Mouse (Mus musculus) heart, adult 9 months (tissue): Measurements from ENCODE around the gene Smarce1.
A peak's percentile ranks its signal among the peaks of the same experiment; 100 is the strongest.

Source experiments
- DNase-seq, 2 experiments: peaks; one replicate each; pipeline ENCODE4 v3.0.0; 2022; ENCODE audit warnings: low spot score in 2 of 2

Smarce1 gene

DNA sequence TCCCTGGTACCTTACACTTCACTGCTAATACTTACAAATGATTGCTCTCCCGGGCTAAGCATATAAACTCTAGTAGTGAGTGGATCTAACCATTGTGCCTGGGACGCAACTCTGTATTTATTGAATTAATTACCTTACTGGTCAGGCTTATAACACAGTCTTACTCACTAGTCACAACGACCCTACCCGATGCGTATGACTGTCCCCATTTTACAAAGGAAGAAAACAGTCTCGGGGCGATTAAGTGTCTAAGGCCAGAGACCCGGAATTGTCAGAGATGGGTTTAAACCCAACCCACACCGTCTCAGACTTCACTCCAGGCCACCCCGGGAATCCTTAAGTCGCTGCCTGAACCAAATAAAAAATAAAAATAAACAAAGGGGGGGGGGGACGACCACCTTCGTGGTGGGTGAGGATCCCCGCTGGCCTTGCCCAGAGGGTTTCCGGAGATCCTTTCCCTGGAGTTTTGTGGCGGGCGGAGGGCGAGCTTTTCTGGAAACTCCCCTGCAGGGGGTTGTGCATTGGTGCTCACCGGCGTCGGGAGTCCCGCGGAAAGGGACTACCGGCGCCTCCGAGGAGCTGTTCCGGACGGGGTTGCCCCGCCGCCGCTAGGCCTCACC, 1.1 kb downstream of the Smarce1 start:
- no peak for DNase-seq

GRCm38 (mm10) chr11:99226298-99226697, 4.5 kb downstream of the Smarce1 start:
- no peak for DNase-seq

GRCm38 (mm10) chr11:99223310-99223709, 7.5 kb downstream of the Smarce1 start:
- no peak for DNase-seq

- DNase-seq, result no peak
These were observed 9.0 kb downstream of the Smarce1 start for GRCm38 (mm10) chr11:99221811-99222210.

- no peak for DNase-seq
These were observed 13.4 kb downstream of the Smarce1 start for GRCm38 (mm10) chr11:99217248-99217986.

DNA sequence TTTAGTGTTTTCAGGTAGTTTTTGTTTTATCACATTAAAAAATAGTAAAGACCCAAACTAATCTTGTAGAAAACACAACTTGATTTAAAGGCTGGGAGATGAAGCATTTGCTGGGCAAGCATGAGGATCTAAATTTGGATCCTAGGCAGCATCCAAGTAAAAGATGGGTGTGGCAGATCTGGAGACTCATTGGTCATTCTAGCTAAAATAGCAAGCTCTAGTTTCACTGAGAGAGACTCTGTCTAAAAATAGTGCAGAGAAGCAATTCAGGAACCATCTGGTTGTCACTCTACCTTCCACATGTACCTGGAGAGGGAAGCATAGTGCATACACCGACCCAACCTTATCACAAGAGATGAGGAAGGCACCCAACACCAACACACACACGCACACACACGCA, 14.6 kb downstream of the Smarce1 start:
- peak; percentile 42 to 50 for DNase-seq

DNA sequence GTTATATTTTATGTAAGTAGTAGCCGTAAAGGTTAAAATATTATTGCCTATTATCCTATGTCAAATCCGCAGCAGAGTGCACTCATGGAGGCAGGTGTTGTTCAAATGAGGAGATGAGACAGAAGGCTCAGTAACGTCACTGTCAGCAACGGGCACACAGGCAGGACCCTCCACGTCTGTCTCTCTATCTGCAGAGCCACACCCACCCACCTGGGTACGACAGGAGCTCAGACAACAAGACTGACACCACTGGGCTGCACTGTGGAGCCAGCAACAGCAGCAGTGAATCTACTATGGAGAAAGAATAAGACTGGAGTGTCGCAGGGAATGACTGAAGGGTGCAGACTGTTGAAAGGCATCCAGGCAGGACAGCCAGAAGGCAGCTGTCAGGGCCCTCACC, 18.1 kb downstream of the Smarce1 start:
- DNase-seq, result no peak

DNA sequence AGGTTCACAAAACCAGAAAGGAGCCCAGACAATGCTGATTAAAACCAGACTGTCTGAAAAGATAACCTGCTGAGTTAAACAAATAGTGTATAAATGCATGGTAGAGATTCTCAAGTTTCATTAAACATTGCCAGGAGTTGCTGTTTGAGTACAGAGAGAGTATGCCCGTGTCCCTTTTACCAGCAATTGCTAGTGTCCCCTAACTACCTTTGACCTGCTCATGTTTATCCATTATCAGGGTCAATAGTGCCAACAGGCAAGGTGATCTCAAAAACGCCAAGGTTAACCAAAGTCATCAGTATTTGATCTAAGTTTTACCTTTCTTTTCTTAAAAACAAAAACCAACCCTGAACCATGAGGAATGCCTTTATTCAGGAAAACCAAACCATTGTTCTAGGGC, 18.9 kb downstream of the Smarce1 start:
- DNase-seq, result no peak

DNA sequence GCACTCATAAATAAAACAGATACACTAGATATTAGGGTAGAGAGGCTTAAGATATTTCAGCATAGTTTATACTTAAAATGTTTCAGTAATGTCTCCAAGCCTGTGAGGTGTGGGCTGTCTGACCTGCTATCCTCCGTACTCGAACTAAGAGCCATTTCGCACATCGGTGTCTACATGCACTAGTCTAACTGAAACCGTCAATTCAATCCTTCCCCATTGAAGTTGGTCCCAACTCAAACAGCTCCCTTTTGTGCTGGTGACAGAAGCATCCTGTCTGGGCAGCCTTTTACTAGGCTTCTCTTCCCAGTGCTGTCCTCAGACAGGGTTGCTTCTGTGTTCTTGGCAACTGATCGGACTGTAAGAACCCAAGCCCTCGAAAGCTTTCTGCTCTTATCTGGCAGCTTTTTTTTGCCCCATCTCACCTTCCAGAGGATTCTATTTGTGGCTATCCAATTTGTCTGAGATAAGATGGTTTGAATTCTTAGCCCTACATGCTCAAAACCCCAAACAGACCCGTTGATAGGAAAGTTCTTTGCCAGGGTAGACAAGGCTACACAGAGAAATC, 22.6 kb downstream of the Smarce1 start:
- peak; percentile 15 to 35 for DNase-seq

DNA sequence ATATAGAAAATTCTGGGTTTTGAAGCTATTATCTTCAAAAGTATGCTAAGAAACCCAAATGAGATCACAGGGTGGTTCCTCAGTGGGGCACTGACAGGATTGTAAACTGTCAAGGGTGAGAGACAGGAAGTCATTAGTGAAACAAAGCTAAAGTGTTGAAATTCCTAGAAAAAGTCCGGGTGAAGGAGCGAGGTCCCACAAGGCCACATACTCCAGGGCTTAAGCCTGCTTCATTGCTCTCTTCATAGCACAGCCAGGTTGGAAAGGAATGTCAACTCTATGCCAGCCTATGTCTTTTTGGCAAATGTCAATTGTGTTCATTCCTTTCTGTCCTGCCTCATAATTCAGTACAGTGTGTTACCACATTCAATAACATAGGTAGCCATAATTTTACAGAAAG, 23.4 kb downstream of the Smarce1 start:
- no peak for DNase-seq

DNA sequence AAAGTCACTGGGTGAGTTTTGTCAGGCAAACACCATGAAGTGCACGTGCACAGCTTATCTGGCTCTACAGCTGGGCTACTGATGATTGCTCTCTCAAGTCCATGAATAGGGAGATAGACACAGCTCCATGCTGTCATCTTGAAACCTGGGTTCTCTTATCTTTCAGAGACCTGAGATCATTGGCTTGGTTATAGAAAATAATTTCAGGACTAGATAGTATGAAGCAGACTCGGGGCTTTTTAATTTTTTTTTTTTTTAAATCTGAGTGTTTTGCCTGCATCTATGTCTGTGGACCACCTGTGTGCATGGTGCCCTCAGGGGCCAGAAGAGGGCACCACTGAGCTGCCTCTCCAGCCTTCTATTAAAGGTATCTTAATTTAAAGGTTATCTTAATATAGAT, 23.9 kb downstream of the Smarce1 start:
- no peak for DNase-seq

GRCm38 (mm10) chr11:99189154-99189582, 41.6 kb downstream of the Smarce1 start:
- peak; percentile 20 to 39 for DNase-seq

DNA sequence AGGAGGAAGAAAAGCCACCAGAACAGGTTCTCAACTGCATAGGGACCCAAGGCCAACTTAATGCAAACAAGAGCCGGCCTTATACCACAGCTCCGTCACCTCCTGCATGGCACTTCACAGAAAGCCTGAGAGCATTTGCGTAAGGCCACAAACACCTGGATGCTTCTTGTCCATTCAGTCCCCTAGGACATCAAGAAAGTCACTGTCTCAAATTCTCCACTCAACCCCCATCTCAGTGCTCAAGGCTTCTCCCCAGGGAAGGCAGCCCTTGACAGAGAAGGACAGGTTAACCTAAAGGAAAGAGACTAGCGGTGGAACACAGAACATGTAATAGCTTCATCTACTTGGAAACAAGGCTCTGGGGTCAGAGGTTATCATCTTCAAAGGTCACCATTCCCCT, 43.5 kb downstream of the Smarce1 start:
- no peak for DNase-seq

GRCm38 (mm10) chr11:99186836-99187235, 44.0 kb downstream of the Smarce1 start:
- DNase-seq, result no peak

GRCm38 (mm10) chr11:99182575-99182974, 48.2 kb downstream of the Smarce1 start:
- no peak for DNase-seq

- DNase-seq, result no peak
These were observed 50.7 kb downstream of the Smarce1 start for GRCm38 (mm10) chr11:99180071-99180470.

DNA sequence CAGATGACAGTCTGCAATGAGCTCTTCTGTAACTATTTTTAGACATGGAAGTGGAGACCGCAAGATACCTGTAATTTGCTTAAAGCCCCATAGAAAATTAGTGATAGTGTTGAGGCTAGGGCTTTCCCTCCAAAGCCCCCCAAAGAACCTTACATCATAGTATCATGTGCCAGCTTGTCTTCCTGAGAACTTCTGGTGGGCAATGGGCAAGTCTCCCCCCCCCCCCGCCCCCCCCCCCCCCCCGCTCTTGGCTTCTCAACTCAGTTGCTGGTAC, 53.0 kb downstream of the Smarce1 start:
- no peak for DNase-seq

GRCm38 (mm10) chr11:99177054-99177924, 53.5 kb downstream of the Smarce1 start:
- DNase-seq, result no peak

DNA sequence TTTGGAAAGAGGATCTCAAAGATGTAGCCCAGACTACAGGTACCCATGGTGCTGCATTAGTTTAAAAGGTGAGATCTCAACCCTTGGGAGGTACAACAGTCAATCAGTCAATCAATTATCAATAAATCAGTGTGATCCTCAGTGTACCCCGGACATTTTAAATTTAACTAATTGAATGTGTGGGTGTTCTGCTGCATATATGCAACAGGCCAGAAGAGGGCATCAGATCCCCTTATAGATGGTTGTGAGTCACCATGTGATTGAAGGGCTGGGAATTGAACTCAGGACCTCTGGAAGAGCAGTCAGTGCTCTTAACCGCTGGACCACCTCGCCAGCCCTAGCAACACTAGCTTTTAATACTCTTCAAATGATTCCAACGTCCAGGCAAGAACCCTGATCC, 58.8 kb downstream of the Smarce1 start:
- no peak for DNase-seq

DNA sequence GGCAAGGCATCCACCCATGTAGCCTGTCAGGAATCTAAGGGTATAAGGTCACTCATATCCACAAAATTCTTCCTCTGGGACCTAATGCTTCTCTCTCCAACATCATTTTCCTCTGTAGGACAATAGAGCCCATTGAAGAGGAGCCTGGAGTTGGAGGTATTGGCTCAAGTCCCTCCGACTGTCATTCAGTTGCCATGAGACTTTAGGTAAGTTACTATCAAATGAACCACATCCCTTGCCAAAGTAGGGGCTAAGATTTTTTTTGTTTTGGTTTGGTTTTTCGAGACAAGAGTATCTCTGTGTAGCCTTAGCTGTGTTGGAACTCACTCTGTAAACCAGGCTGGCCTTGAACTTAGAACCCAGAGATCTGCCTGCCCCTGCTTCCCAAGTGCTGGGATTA, 59.4 kb downstream of the Smarce1 start:
- no peak for DNase-seq

- no peak for DNase-seq
These were observed 60.1 kb downstream of the Smarce1 start for GRCm38 (mm10) chr11:99170547-99171267.

GRCm38 (mm10) chr11:99170005-99170404, 60.8 kb downstream of the Smarce1 start:
- DNase-seq, result no peak
